In the genomic region with DNA sequence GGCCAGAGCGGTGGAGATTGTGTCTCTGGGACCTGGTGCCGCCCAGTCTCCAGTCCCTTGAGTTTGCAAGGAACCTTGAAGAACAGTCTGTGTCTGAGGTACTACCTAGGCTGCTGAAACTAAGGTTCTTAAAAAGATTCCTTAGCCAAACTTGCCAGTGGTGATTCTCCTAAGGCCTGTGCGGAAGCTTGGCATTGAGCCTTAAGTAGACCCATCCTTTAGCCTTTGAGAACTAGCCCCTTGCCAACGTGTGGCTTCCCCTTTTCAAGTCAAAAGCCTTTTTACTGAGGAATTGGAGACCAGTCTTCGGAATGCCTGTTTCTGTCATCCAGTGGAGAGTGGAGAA, we compare ENCODE assay signal across 14 mouse cellular contexts. TPM values are rescaled to one million over a fixed set of nuclear protein-coding genes. Genes with fewer than 3 reads are reported as not detected.
DNase-seq lines count a peak whose midpoint lies in the region; ATAC-seq lines count a peak whose summit lies in the region.
"Had no signal": no experiment of that assay in that cellular context is flagged by ENCODE, and none has a peak within 500 bp of the region (broad histone marks: within the 10 kb centered on the region; RNA-seq: fewer than 3 reads in every experiment).

No protein-coding gene starts in this region.

- H3K4me1 ChIP-seq in heart, embryonic 16.5 days (ENCODE audit: control insufficient read depth, insufficient read depth, low read length), result no peaks in the 10 kb centered on the region; the same call in 1 of the 2 replicates
- H3K4me1 ChIP-seq in midbrain, embryonic 11.5 days (ENCODE audit: control insufficient read depth, insufficient read depth, low read length), result 0 out of 2 replicates have a peak, but pooled peaks cover 3% of the 10 kb centered on the region
- no peaks in the 10 kb centered on the region for H3K4me1 ChIP-seq in midbrain, embryonic 14.5 days (ENCODE audit: control insufficient read depth, insufficient read depth, low read length)
- H3K4me1 ChIP-seq in limb, embryonic 10.5 days, result peaks cover 34% of the 10 kb centered on the region
- H3K4me1 ChIP-seq in neural tube, embryonic 13.5 days (replicated peaks), result peaks cover 16% of the 10 kb centered on the region
- H3K4me1 ChIP-seq: embryonic facial prominence, embryonic 12.5 days had no signal

- no peak overlapping the region for H3K9ac ChIP-seq in heart, embryonic 16.5 days (ENCODE audit: low read length)
- H3K9ac ChIP-seq in midbrain, embryonic 11.5 days (ENCODE audit: low read length), result no peak overlapping the region
- H3K9ac ChIP-seq in midbrain, embryonic 14.5 days (replicated peaks; ENCODE audit: low read length), result no peak overlapping the region
- H3K9ac ChIP-seq in neural tube, embryonic 13.5 days, result peak overlapping the region; percentile 67
- H3K9ac ChIP-seq: embryonic facial prominence, embryonic 12.5 days had no signal

- ATAC-seq in heart, embryonic 16.5 days (replicated peaks; ENCODE audit: extremely low read depth, insufficient read depth, low FRiP score), result no peak
- no peak for ATAC-seq in midbrain, embryonic 11.5 days (ENCODE audit: low FRiP score)
- no peak for ATAC-seq in midbrain, embryonic 14.5 days (ENCODE audit: low FRiP score, low TSS enrichment)
- ATAC-seq in neural tube, embryonic 13.5 days (ENCODE audit: low read depth), result no peak

- H3K27me3 ChIP-seq in heart, embryonic 16.5 days (ENCODE audit: control insufficient read depth, insufficient read depth, low read length), result peaks cover 96% of the 10 kb centered on the region
- peaks cover 100% of the 10 kb centered on the region for H3K27me3 ChIP-seq in midbrain, embryonic 11.5 days (ENCODE audit: control insufficient read depth, insufficient read depth, low read length)
- H3K27me3 ChIP-seq in midbrain, embryonic 14.5 days (ENCODE audit: control insufficient read depth, insufficient read depth, low read length), result peaks cover 99% of the 10 kb centered on the region
- peaks cover 100% of the 10 kb centered on the region for H3K27me3 ChIP-seq in limb, embryonic 10.5 days (ENCODE audit: low read depth, poor library complexity, severe bottlenecking)
- peaks cover 98% of the 10 kb centered on the region for H3K27me3 ChIP-seq in neural tube, embryonic 13.5 days

- H3K36me3 ChIP-seq in heart, embryonic 16.5 days (ENCODE audit: control insufficient read depth, insufficient read depth), result no peaks in the 10 kb centered on the region
- H3K36me3 ChIP-seq in midbrain, embryonic 11.5 days (ENCODE audit: control insufficient read depth, insufficient read depth, low read length), result no peaks in the 10 kb centered on the region
- no peaks in the 10 kb centered on the region for H3K36me3 ChIP-seq in midbrain, embryonic 14.5 days (ENCODE audit: control insufficient read depth, insufficient read depth, low read length)
- H3K36me3 ChIP-seq in limb, embryonic 10.5 days, result no peaks in the 10 kb centered on the region
- no peaks in the 10 kb centered on the region for H3K36me3 ChIP-seq in neural tube, embryonic 13.5 days
- H3K36me3 ChIP-seq: embryonic facial prominence, embryonic 12.5 days had no signal

- no peak overlapping the region for H3K27ac ChIP-seq in heart, embryonic 16.5 days (ENCODE audit: low read length)
- no peak overlapping the region for H3K27ac ChIP-seq in midbrain, embryonic 11.5 days (ENCODE audit: low read depth, low read length)
- no peak overlapping the region for H3K27ac ChIP-seq in midbrain, embryonic 14.5 days (replicated peaks; ENCODE audit: low read depth, low read length)
- H3K27ac ChIP-seq in limb, embryonic 10.5 days, result peak overlapping the region; percentile 87
- peak overlapping the region; percentile 79; the same call in 1 of the 2 replicates for H3K27ac ChIP-seq in neural tube, embryonic 13.5 days (replicated peaks)
- H3K27ac ChIP-seq: embryonic facial prominence, embryonic 12.5 days had no signal

- H3K9me3 ChIP-seq in heart, embryonic 16.5 days (replicated peaks; ENCODE audit: control insufficient read depth, low read length), result no peaks in the 10 kb centered on the region
- H3K9me3 ChIP-seq in midbrain, embryonic 11.5 days (ENCODE audit: control insufficient read depth, low read length), result no peaks in the 10 kb centered on the region
- no peaks in the 10 kb centered on the region for H3K9me3 ChIP-seq in midbrain, embryonic 14.5 days (ENCODE audit: control insufficient read depth, low read length)
- no peaks in the 10 kb centered on the region for H3K9me3 ChIP-seq in limb, embryonic 10.5 days (replicated peaks)
- no peaks in the 10 kb centered on the region for H3K9me3 ChIP-seq in neural tube, embryonic 13.5 days
- H3K9me3 ChIP-seq: embryonic facial prominence, embryonic 12.5 days had no signal

- H3K4me2 ChIP-seq in heart, embryonic 16.5 days (ENCODE audit: low read depth, low read length), result no peak overlapping the region; the same call in 1 of the 2 replicates
- no peak overlapping the region for H3K4me2 ChIP-seq in midbrain, embryonic 11.5 days
- no peak overlapping the region for H3K4me2 ChIP-seq in midbrain, embryonic 14.5 days (ENCODE audit: low read length)
- peak overlapping the region; percentile 49 for H3K4me2 ChIP-seq in neural tube, embryonic 13.5 days
- H3K4me2 ChIP-seq: embryonic facial prominence, embryonic 12.5 days had no signal

- WGBS in heart, embryonic 16.5 days, result 3% methylated on average over 5 of the region's 5 CpGs
- 5% methylated on average over 5 of the region's 5 CpGs for WGBS in midbrain, embryonic 11.5 days
- 2% methylated on average over 5 of the region's 5 CpGs for WGBS in midbrain, embryonic 14.5 days
- WGBS in limb, embryonic 10.5 days, result 1% methylated on average over 5 of the region's 5 CpGs
- WGBS in neural tube, embryonic 13.5 days, result 1% methylated on average over 5 of the region's 5 CpGs

- peak overlapping the region; percentile 38 for H3K4me3 ChIP-seq in heart, embryonic 16.5 days (ENCODE audit: low read length)
- peak overlapping the region; percentile 6; the same call in 1 of the 2 replicates for H3K4me3 ChIP-seq in midbrain, embryonic 11.5 days (ENCODE audit: low read depth, low read length)
- no peak overlapping the region for H3K4me3 ChIP-seq in midbrain, embryonic 14.5 days (replicated peaks; ENCODE audit: low read depth, low read length)
- peak overlapping the region; percentile 51 for H3K4me3 ChIP-seq in limb, embryonic 10.5 days
- H3K4me3 ChIP-seq in neural tube, embryonic 13.5 days, result peak overlapping the region; percentile 33
- H3K4me3 ChIP-seq: embryonic facial prominence, embryonic 12.5 days had no signal

- DNase-seq in heart, adult 11 months, result no peak
- DNase-seq in midbrain, embryonic 11.5 days (ENCODE audit: low spot score, missing footprints), result peak; percentile 95
- no peak for DNase-seq in midbrain, embryonic 14.5 days
- no peak for DNase-seq in limb, embryonic 10.5 days (ENCODE audit: low spot score)
- DNase-seq in spleen, adult 12 weeks (ENCODE audit: low spot score), result no peak
- DNase-seq: adrenal gland, adult 8-10 months; kidney, adult 8-10 months; left cerebral cortex, postnatal 4 days; lung, adult 2 months; right cerebral cortex, adult 18-20 months; thymus, adult 18-20 months had no signal

RNA-seq across cellular contexts. Expression of gene Hoxc12, which starts 6.9 kb away (rescaled TPM):
- not detected in 2 replicates for polyA plus RNA-seq in heart, embryonic 16.5 days (2015; fragmentation: Nextera tagmentation; extraction: Ambion mirVana)
- polyA plus RNA-seq in midbrain, embryonic 11.5 days (2014; fragmentation: Nextera tagmentation; extraction: Ambion mirVana), result not detected in 2 replicates
- polyA plus RNA-seq in midbrain, embryonic 14.5 days (2014; fragmentation: Nextera tagmentation; extraction: Ambion mirVana), result not detected in 2 replicates
- polyA plus RNA-seq in limb, embryonic 10.5 days (2016; fragmentation: Nextera tagmentation; extraction: Ambion mirVana), result 0.36 TPM in 1 of 2 replicates, not detected in the other
- polyA plus RNA-seq in neural tube, embryonic 13.5 days (2015; fragmentation: Nextera tagmentation; extraction: Ambion mirVana), result 7.8 and 12.0 TPM in 2 replicates
- polyA plus RNA-seq: embryonic facial prominence, embryonic 12.5 days; lung, adult 2 months had no signal

RNA-seq across cellular contexts. Expression of gene Hoxc11, which starts 10.8 kb away (rescaled TPM):
- polyA plus RNA-seq in heart, embryonic 16.5 days (2015; fragmentation: Nextera tagmentation; extraction: Ambion mirVana), result not detected in 2 replicates
- not detected in 2 replicates for polyA plus RNA-seq in midbrain, embryonic 11.5 days (2014; fragmentation: Nextera tagmentation; extraction: Ambion mirVana)
- not detected in 2 replicates for polyA plus RNA-seq in midbrain, embryonic 14.5 days (2014; fragmentation: Nextera tagmentation; extraction: Ambion mirVana)
- polyA plus RNA-seq in limb, embryonic 10.5 days (2016; fragmentation: Nextera tagmentation; extraction: Ambion mirVana), result 2.4 and 4.7 TPM in 2 replicates
- polyA plus RNA-seq in neural tube, embryonic 13.5 days (2015; fragmentation: Nextera tagmentation; extraction: Ambion mirVana), result 2.6 and 3.8 TPM in 2 replicates
- polyA plus RNA-seq: embryonic facial prominence, embryonic 12.5 days; lung, adult 2 months had no signal

RNA-seq across cellular contexts. Expression of gene Hoxc13, which starts 22.5 kb away (rescaled TPM):
- polyA plus RNA-seq in heart, embryonic 16.5 days (2015; fragmentation: Nextera tagmentation; extraction: Ambion mirVana), result not detected in 2 replicates
- polyA plus RNA-seq in midbrain, embryonic 11.5 days (2014; fragmentation: Nextera tagmentation; extraction: Ambion mirVana), result 0.11 and 0.15 TPM in 2 replicates
- not detected in 2 replicates for polyA plus RNA-seq in midbrain, embryonic 14.5 days (2014; fragmentation: Nextera tagmentation; extraction: Ambion mirVana)
- 0.51 and 1.2 TPM in 2 replicates for polyA plus RNA-seq in limb, embryonic 10.5 days (2016; fragmentation: Nextera tagmentation; extraction: Ambion mirVana)
- polyA plus RNA-seq in neural tube, embryonic 13.5 days (2015; fragmentation: Nextera tagmentation; extraction: Ambion mirVana), result 4.9 and 8.4 TPM in 2 replicates
- polyA plus RNA-seq: lung, adult 2 months had no signal

RNA-seq across cellular contexts. Expression of gene Hoxc10, which starts 23.2 kb away (rescaled TPM):
- not detected in 2 replicates for polyA plus RNA-seq in heart, embryonic 16.5 days (2015; fragmentation: Nextera tagmentation; extraction: Ambion mirVana)
- polyA plus RNA-seq in midbrain, embryonic 11.5 days (2014; fragmentation: Nextera tagmentation; extraction: Ambion mirVana), result not detected in 2 replicates
- polyA plus RNA-seq in midbrain, embryonic 14.5 days (2014; fragmentation: Nextera tagmentation; extraction: Ambion mirVana), result not detected in 2 replicates
- 21.4 and 51.4 TPM in 2 replicates for polyA plus RNA-seq in limb, embryonic 10.5 days (2016; fragmentation: Nextera tagmentation; extraction: Ambion mirVana)
- polyA plus RNA-seq in neural tube, embryonic 13.5 days (2015; fragmentation: Nextera tagmentation; extraction: Ambion mirVana), result 58.5 and 92.4 TPM in 2 replicates
- polyA plus RNA-seq: embryonic facial prominence, embryonic 12.5 days; lung, adult 2 months had no signal

RNA-seq across cellular contexts. Expression of gene Hoxc5, which starts 23.8 kb away (rescaled TPM):
- polyA plus RNA-seq in heart, embryonic 16.5 days (2015; fragmentation: Nextera tagmentation; extraction: Ambion mirVana), result 0.11 and 0.14 TPM in 2 replicates
- polyA plus RNA-seq in midbrain, embryonic 11.5 days (2014; fragmentation: Nextera tagmentation; extraction: Ambion mirVana), result not detected in 2 replicates
- 0.12 TPM in 1 of 2 replicates, not detected in the other for polyA plus RNA-seq in midbrain, embryonic 14.5 days (2014; fragmentation: Nextera tagmentation; extraction: Ambion mirVana)
- 10.6 and 12.7 TPM in 2 replicates for polyA plus RNA-seq in limb, embryonic 10.5 days (2016; fragmentation: Nextera tagmentation; extraction: Ambion mirVana)
- polyA plus RNA-seq in neural tube, embryonic 13.5 days (2015; fragmentation: Nextera tagmentation; extraction: Ambion mirVana), result 18.8 and 32.2 TPM in 2 replicates

Comparison
In these comparisons a context has a peak if more than half of its experiments do, and no peak if none do; other contexts are left out.
1. H3K27ac ChIP-seq: peak in limb, embryonic 10.5 days (single experiment) and neural tube, embryonic 13.5 days (single experiment); none in heart, embryonic 16.5 days (single experiment), midbrain, embryonic 11.5 days (single experiment) and midbrain, embryonic 14.5 days (single experiment).